Mouse (Mus musculus) CH12.LX (cell line): ENCODE measurements around the gene N4bp2l1.

Source experiments
- CTCF ChIP-seq, 2 experiments: IDR thresholded peaks in 1 of 2; conservative IDR thresholded peaks in 1 of 2; 2 replicates each; pipeline ENCODE4 v1.5.1; 2011 to 2012; ENCODE audit warnings: low read depth in 2 of 2, low read length in 2 of 2, improper control_type of control experiment in 1 of 2, inconsistent platforms in 1 of 2, mild to moderate bottlenecking in 1 of 2, moderate library complexity in 1 of 2
- EP300 ChIP-seq: IDR thresholded peaks from 2 replicates; pipeline ENCODE4 v1.6.1; 2011; ENCODE audit warnings: low read length, improper control_type of control experiment
- ETS1 ChIP-seq: conservative IDR thresholded peaks from 2 replicates; pipeline ENCODE4 v1.6.1; 2012; ENCODE audit warnings: low read depth, mild to moderate bottlenecking, inconsistent platforms, low read length, improper control_type of control experiment, moderate library complexity
- JUND ChIP-seq: conservative IDR thresholded peaks from 2 replicates; pipeline ENCODE4 v1.6.1; 2011; ENCODE audit warnings: low read depth, low read length, improper control_type of control experiment
- MAFK ChIP-seq: IDR thresholded peaks from 2 replicates; pipeline ENCODE4 v1.6.1; 2011; ENCODE audit warnings: low read length, improper control_type of control experiment; ENCODE audit not compliant: insufficient replicate concordance
- MYC ChIP-seq: IDR thresholded peaks from 2 replicates; pipeline ENCODE4 v1.6.1; 2011; ENCODE audit warnings: low read depth, mild to moderate bottlenecking, improper control_type of control experiment, low read length
- NELFE ChIP-seq: IDR thresholded peaks from 2 replicates; pipeline ENCODE4 v1.6.1; 2011; ENCODE audit warnings: low read depth, low read length, improper control_type of control experiment
- POLR2A ChIP-seq: IDR thresholded peaks from 2 replicates; pipeline ENCODE4 v1.6.1; 2011; ENCODE audit warnings: low read depth, mild to moderate bottlenecking, improper control_type of control experiment, low read length
- SIN3A ChIP-seq: IDR thresholded peaks from 2 replicates; pipeline ENCODE4 v1.6.1; 2012; ENCODE audit warnings: low read length, improper control_type of control experiment, inconsistent platforms
- UBTF ChIP-seq: IDR thresholded peaks from 2 replicates; pipeline ENCODE4 v1.6.1; 2012; ENCODE audit warnings: low read depth, mild to moderate bottlenecking, inconsistent platforms, low read length, improper control_type of control experiment, moderate library complexity
- USF1 ChIP-seq: IDR thresholded peaks from 2 replicates; pipeline ENCODE4 v1.6.1; 2014; ENCODE audit warnings: low read depth, mild to moderate bottlenecking, inconsistent platforms, low read length, improper control_type of control experiment
- ZKSCAN1 ChIP-seq: IDR thresholded peaks from 2 replicates; pipeline ENCODE4 v1.6.1; 2012; ENCODE audit warnings: low read depth, inconsistent platforms, low read length, improper control_type of control experiment, borderline replicate concordance
- ZMIZ1 ChIP-seq: IDR thresholded peaks from 2 replicates; pipeline ENCODE4 v1.6.1; 2012; ENCODE audit warnings: low read depth, mild to moderate bottlenecking, inconsistent platforms, low read length, improper control_type of control experiment

DNA sequence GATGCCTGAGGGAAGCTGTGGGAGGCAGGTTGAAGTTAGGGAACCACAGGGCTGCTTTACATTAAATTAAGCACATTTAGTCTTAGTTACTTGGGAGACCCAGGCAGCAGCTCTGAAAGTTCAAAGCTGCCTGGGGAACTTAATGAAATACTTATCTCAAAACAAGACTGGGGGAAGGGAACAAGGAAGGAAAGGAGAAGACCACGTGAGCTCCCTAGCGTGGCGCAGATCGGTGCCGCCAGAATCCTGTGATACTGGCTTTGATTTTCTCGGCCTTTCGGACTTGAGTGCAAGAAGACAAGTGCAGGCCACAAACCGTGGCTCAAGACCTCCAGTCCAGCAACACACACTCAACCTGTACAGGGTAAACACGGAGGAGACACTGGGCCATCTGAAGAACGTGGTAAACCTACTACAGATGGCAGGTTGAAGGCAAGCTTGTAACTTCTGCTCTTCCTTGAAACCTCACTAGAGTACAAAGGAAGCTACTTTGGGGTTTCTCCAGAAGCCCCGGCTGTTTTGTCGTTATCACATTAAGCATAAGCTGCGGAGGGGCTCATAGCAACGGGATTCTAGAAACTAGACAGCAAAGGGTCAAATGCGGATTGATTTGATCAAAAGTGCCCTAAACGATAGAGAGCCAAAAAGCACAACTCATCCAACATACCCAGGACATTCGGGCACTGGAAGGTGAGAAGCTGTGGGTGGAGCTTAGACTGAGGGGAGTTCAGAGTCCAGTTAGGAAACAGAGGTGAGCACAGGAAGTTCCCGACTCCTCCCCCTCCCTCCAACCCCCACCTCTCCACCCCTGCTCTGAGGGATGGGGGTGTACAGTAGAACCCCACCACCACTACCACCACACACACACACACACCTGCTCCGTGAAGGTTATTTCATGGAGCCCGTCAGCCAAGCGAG is 1.5 kb upstream of the N4bp2l1 start:
- TF ChIP-seq CTCF (conservative IDR thresholded peaks at IDR 0.05 in 1 of 2, IDR thresholded peaks at IDR 0.05 in 1 of 2; ENCODE audit: low read depth in 2 of 2, low read length in 2 of 2) (no peak), MAFK (no peak), UBTF (no peak), USF1 (no peak), EP300 (no peak), SIN3A (no peak), NELFE (no peak), ZKSCAN1 (no peak), ZMIZ1 (no peak), ETS1 (no peak), JUND (no peak), POLR2A (no peak), MYC (no peak)
